Mouse (Mus musculus) gastrocnemius, postnatal 36 days (tissue): ENCODE measurements around the gene Hs6st3. TPM values are rescaled to one million over a fixed set of nuclear protein-coding genes. Genes with fewer than 3 reads are reported as not detected.

Experiments
- DNase-seq, 2 experiments: peaks; one replicate each; pipeline ENCODE4 v3.0.0; 2022
- intact Hi-C: fragments of 180-260 bp; cut with DNase I; formaldehyde crosslinking; loops from one replicate; pipeline ENCODE4 v1.15.1; 2025
- total RNA-seq, 2 experiments: library from RNA; stranded (reverse); gene quantifications; 2 replicates each; pipeline ENCODE4 v1.2.3; 2021

Gene Hs6st3
- total RNA-seq, 2 experiments from 2014 or later: not detected

GRCm38 (mm10) chr14:119852139-119852538 lies 714.0 kb downstream of the Hs6st3 start:
- no peak for DNase-seq
- intact Hi-C loops: loop anchor here (5.0 kb wide), 1 partner anchor 265 kb away; no protein-coding TSS in a partner anchor

- no peak for DNase-seq
- intact Hi-C loops: no loop called here
Observed at GRCm38 (mm10) chr14:119857338-119858291, 719.5 kb downstream of the Hs6st3 start.

- no peak for DNase-seq
- intact Hi-C loops: no loop called here
Observed at GRCm38 (mm10) chr14:119873617-119874016, 735.5 kb downstream of the Hs6st3 start.

GRCm38 (mm10) chr14:119892922-119893321 lies 754.8 kb downstream of the Hs6st3 start:
- intact Hi-C loops: no loop called here
- no peak for DNase-seq

GRCm38 (mm10) chr14:119895097-119895496 lies 757.0 kb downstream of the Hs6st3 start:
- no peak for DNase-seq
- intact Hi-C loops: no loop called here

GRCm38 (mm10) chr14:119895765-119896465 lies 757.8 kb downstream of the Hs6st3 start:
- DNase-seq: no peak
- intact Hi-C loops: no loop called here

- no peak for DNase-seq
- intact Hi-C loops: no loop called here
Observed at GRCm38 (mm10) chr14:119902486-119902885, 764.3 kb downstream of the Hs6st3 start.

- intact Hi-C loops: no loop called here
- no peak for DNase-seq
Observed at GRCm38 (mm10) chr14:119908032-119908675, 770.0 kb downstream of the Hs6st3 start.

GRCm38 (mm10) chr14:119914508-119914907 lies 776.4 kb downstream of the Hs6st3 start:
- intact Hi-C loops: no loop called here
- DNase-seq: no peak

- DNase-seq: no peak
- intact Hi-C loops: no loop called here
Observed at GRCm38 (mm10) chr14:119918281-119919034, 780.3 kb downstream of the Hs6st3 start.

- intact Hi-C loops: no loop called here
- DNase-seq: no peak
Observed at GRCm38 (mm10) chr14:119919177-119919576, 781.0 kb downstream of the Hs6st3 start.

Other genes starting within 250 kb of the Hs6st3 start
- gene Dzip1, start 212.9 kb upstream of the Hs6st3 start, total RNA-seq: 1 to 10 TPM; 1.5 to 1.6 TPM
- gene Dnajc3, start 200.4 kb upstream of the Hs6st3 start, total RNA-seq: 10 to 100 TPM; 16.0 to 19.3 TPM
- 1 to 10 TPM; 6.2 to 6.9 TPM for gene Uggt2, start 38.9 kb upstream of the Hs6st3 start, total RNA-seq